Mouse (Mus musculus) leukemia stem cell, adult 10-12 weeks (primary cell): ENCODE data around the gene Gm21913. TPM values are rescaled to one million over a fixed set of nuclear protein-coding genes. Genes with fewer than 3 reads are reported as not detected.

Experiments
- polyA plus RNA-seq: library from polyadenylated mRNA; stranded (reverse); fragments of >175 nt; gene quantifications from 2 replicates; pipeline ENCODE4 v1.2.3, GENCODE M21; 2012; ENCODE audit warnings: low replicate concordance

The Gm21913 gene
- polyA plus RNA-seq = not detected in 2 replicates

GRCm38 (mm10) chrY:74623596-74623995 is at the start of gene Gm21913:
Gene Gm21913, plus strand, starts transcription at chrY:74623896.

Other genes with a start within 250 kb of the Gm21913 start
- gene Gm29110, start 153.4 kb upstream of the Gm21913 start, polyA plus RNA-seq = not detected in 2 replicates